Mouse (Mus musculus): ENCODE measurements around the gene Arhgef17. TPM values are rescaled to one million over a fixed set of nuclear protein-coding genes. Genes with fewer than 3 reads are reported as not detected.

The Arhgef17 gene
- polyA plus RNA-seq, 1 experiment: 43.1 TPM

- Histone ChIP-seq H3K4me1 (ENCODE audit: control insufficient read depth, insufficient read depth, low read length) (no peaks in the 10 kb centered on the region), H3K27ac (ENCODE audit: insufficient read depth, low read length) (no peak overlapping the region), H3K4me3 (ENCODE audit: insufficient read depth, low read length) (no peak overlapping the region)
- peak; percentile 42; the same call in 1 of the 2 replicates for TF ChIP-seq CTCF (IDR thresholded peaks at IDR 0.05; ENCODE audit: borderline replicate concordance, insufficient read depth, low read length)
- no peak for TF ChIP-seq POLR2A (IDR thresholded peaks at IDR 0.05; ENCODE audit: low read depth, low read length)
Observed at GRCm38 (mm10) chr7:100965079-100965478, 33.2 kb upstream of the Arhgef17 start.

GRCm38 (mm10) chr7:100964242-100964641 lies 32.3 kb upstream of the Arhgef17 start:
- Histone ChIP-seq H3K27ac (ENCODE audit: insufficient read depth, low read length) (no peak overlapping the region), H3K4me3 (ENCODE audit: insufficient read depth, low read length) (no peak overlapping the region), H3K4me1 (ENCODE audit: control insufficient read depth, insufficient read depth, low read length) (no peaks in the 10 kb centered on the region)
- TF ChIP-seq CTCF (IDR thresholded peaks at IDR 0.05; ENCODE audit: borderline replicate concordance, insufficient read depth, low read length) (no peak), POLR2A (IDR thresholded peaks at IDR 0.05; ENCODE audit: low read depth, low read length) (no peak)

GRCm38 (mm10) chr7:100963381-100963780 lies 31.5 kb upstream of the Arhgef17 start:
- no peaks in the 10 kb centered on the region for H3K4me1 ChIP-seq (ENCODE audit: control insufficient read depth, insufficient read depth, low read length)
- no peak for TF ChIP-seq CTCF (IDR thresholded peaks at IDR 0.05; ENCODE audit: borderline replicate concordance, insufficient read depth, low read length)
- no peak overlapping the region for H3K27ac ChIP-seq (ENCODE audit: insufficient read depth, low read length)
- no peak overlapping the region for H3K4me3 ChIP-seq (ENCODE audit: insufficient read depth, low read length)

GRCm38 (mm10) chr7:100961146-100961545 lies 29.2 kb upstream of the Arhgef17 start:
- no peaks in the 10 kb centered on the region for H3K4me1 ChIP-seq (ENCODE audit: control insufficient read depth, insufficient read depth, low read length)
- no peak for TF ChIP-seq POLR2A (IDR thresholded peaks at IDR 0.05; ENCODE audit: low read depth, low read length)
- TF ChIP-seq CTCF (IDR thresholded peaks at IDR 0.05; ENCODE audit: borderline replicate concordance, insufficient read depth, low read length): no peak
- no peak overlapping the region for H3K4me3 ChIP-seq (ENCODE audit: insufficient read depth, low read length)
- H3K27ac ChIP-seq (ENCODE audit: insufficient read depth, low read length): no peak overlapping the region

- no peak for TF ChIP-seq POLR2A (IDR thresholded peaks at IDR 0.05; ENCODE audit: low read depth, low read length)
- no peak for TF ChIP-seq CTCF (IDR thresholded peaks at IDR 0.05; ENCODE audit: borderline replicate concordance, insufficient read depth, low read length)
- H3K4me3 ChIP-seq (ENCODE audit: insufficient read depth, low read length): no peak overlapping the region
- H3K27ac ChIP-seq (ENCODE audit: insufficient read depth, low read length): no peak overlapping the region
- no peaks in the 10 kb centered on the region for H3K4me1 ChIP-seq (ENCODE audit: control insufficient read depth, insufficient read depth, low read length)
Observed at GRCm38 (mm10) chr7:100960462-100960861, 28.6 kb upstream of the Arhgef17 start.

GRCm38 (mm10) chr7:100958426-100958825 lies 26.5 kb upstream of the Arhgef17 start:
- Histone ChIP-seq H3K4me3 (ENCODE audit: insufficient read depth, low read length) (no peak overlapping the region), H3K4me1 (ENCODE audit: control insufficient read depth, insufficient read depth, low read length) (no peaks in the 10 kb centered on the region), H3K27ac (ENCODE audit: insufficient read depth, low read length) (no peak overlapping the region)
- TF ChIP-seq CTCF (IDR thresholded peaks at IDR 0.05; ENCODE audit: borderline replicate concordance, insufficient read depth, low read length) (no peak), POLR2A (IDR thresholded peaks at IDR 0.05; ENCODE audit: low read depth, low read length) (no peak)

GRCm38 (mm10) chr7:100952686-100953085 lies 20.8 kb upstream of the Arhgef17 start:
- TF ChIP-seq CTCF (IDR thresholded peaks at IDR 0.05; ENCODE audit: borderline replicate concordance, insufficient read depth, low read length) (no peak), POLR2A (IDR thresholded peaks at IDR 0.05; ENCODE audit: low read depth, low read length) (no peak)
- Histone ChIP-seq H3K27ac (ENCODE audit: insufficient read depth, low read length) (no peak overlapping the region), H3K4me3 (ENCODE audit: insufficient read depth, low read length) (no peak overlapping the region), H3K4me1 (ENCODE audit: control insufficient read depth, insufficient read depth, low read length) (no peaks in the 10 kb centered on the region)

- no peak for TF ChIP-seq POLR2A (IDR thresholded peaks at IDR 0.05; ENCODE audit: low read depth, low read length)
- H3K27ac ChIP-seq (ENCODE audit: insufficient read depth, low read length): no peak overlapping the region
Observed at GRCm38 (mm10) chr7:100951903-100952302, 20.0 kb upstream of the Arhgef17 start.

GRCm38 (mm10) chr7:100950481-100951010 lies 18.6 kb upstream of the Arhgef17 start:
- H3K4me1 ChIP-seq (ENCODE audit: control insufficient read depth, insufficient read depth, low read length): no peaks in the 10 kb centered on the region
- H3K4me3 ChIP-seq (ENCODE audit: insufficient read depth, low read length): no peak overlapping the region
- no peak for TF ChIP-seq POLR2A (IDR thresholded peaks at IDR 0.05; ENCODE audit: low read depth, low read length)
- TF ChIP-seq CTCF (IDR thresholded peaks at IDR 0.05; ENCODE audit: borderline replicate concordance, insufficient read depth, low read length): no peak
- H3K27ac ChIP-seq (ENCODE audit: insufficient read depth, low read length): no peak overlapping the region

More at GRCm38 (mm10) chr7:100951903-100952302, 20.0 kb upstream of the Arhgef17 start:
- Histone ChIP-seq H3K4me3 (ENCODE audit: insufficient read depth, low read length) (no peak overlapping the region), H3K4me1 (ENCODE audit: control insufficient read depth, insufficient read depth, low read length) (no peaks in the 10 kb centered on the region)

- Histone ChIP-seq H3K4me3 (ENCODE audit: insufficient read depth, low read length) (no peak overlapping the region), H3K4me1 (ENCODE audit: control insufficient read depth, insufficient read depth, low read length) (no peaks in the 10 kb centered on the region), H3K27ac (ENCODE audit: insufficient read depth, low read length) (no peak overlapping the region)
- TF ChIP-seq CTCF (IDR thresholded peaks at IDR 0.05; ENCODE audit: borderline replicate concordance, insufficient read depth, low read length) (no peak), POLR2A (IDR thresholded peaks at IDR 0.05; ENCODE audit: low read depth, low read length) (no peak)
Observed at GRCm38 (mm10) chr7:100950031-100950430, 18.1 kb upstream of the Arhgef17 start.

- no peak overlapping the region for H3K27ac ChIP-seq (ENCODE audit: insufficient read depth, low read length)
- TF ChIP-seq CTCF (IDR thresholded peaks at IDR 0.05; ENCODE audit: borderline replicate concordance, insufficient read depth, low read length): no peak
- no peak for TF ChIP-seq POLR2A (IDR thresholded peaks at IDR 0.05; ENCODE audit: low read depth, low read length)
- H3K4me3 ChIP-seq (ENCODE audit: insufficient read depth, low read length): no peak overlapping the region
- H3K4me1 ChIP-seq (ENCODE audit: control insufficient read depth, insufficient read depth, low read length): peaks cover 9% of the 10 kb centered on the region
Observed at GRCm38 (mm10) chr7:100944738-100945137, 12.8 kb upstream of the Arhgef17 start.

All from embryonic fibroblast, embryonic 13.5 days (primary cell).